Mouse (Mus musculus): Measurements from ENCODE around the gene Tbc1d17. TPM values are rescaled to one million over a fixed set of nuclear protein-coding genes. Genes with fewer than 3 reads are reported as not detected.
"Not testable (repeated sequence)": the region's sequence is repeated elsewhere in the genome, so short reads cannot be mapped to it uniquely, and the experiment has no call there.

Gene Tbc1d17
- 10 to 100 TPM; 42.4 to 53.4 TPM for total RNA-seq (2021)
- long read RNA-seq, experiment 1, full-length matches to known transcripts: 37 of 50 reads
- long read RNA-seq, experiment 1, partial matches to known transcripts: 6 of 50 reads
- long read RNA-seq, experiment 1, other reads (novel, unspliced or antisense): 7 of 50 reads
- long read RNA-seq, experiment 2, full-length matches to known transcripts: 41 of 66 reads
- long read RNA-seq, experiment 2, partial matches to known transcripts: 11 of 66 reads
- long read RNA-seq, experiment 2, other reads (novel, unspliced or antisense): 14 of 66 reads

GRCm38 (mm10) chr7:44848561-44849415 lies at the start of gene Tbc1d17, which contains the start of gene Akt1s1:
Tbc1d17 (minus strand) TSS chr7:44849079.
Akt1s1 (plus strand) TSS chr7:44848991.
- intact Hi-C loops (cut with DNase I): no loop called here
- peak; percentile 99 for DNase-seq

GRCm38 (mm10) chr7:44898607-44899006 lies 49.7 kb upstream of the Tbc1d17 start:
- DNase-seq: no peak
- intact Hi-C loops (cut with DNase I): no loop called here

GRCm38 (mm10) chr7:44896499-44896898 lies 47.6 kb upstream of the Tbc1d17 start:
- no peak for DNase-seq
- intact Hi-C loops (cut with DNase I): no loop called here

GRCm38 (mm10) chr7:44895593-44896434 lies 46.9 kb upstream of the Tbc1d17 start, which contains the start of gene Fuz:
Fuz (plus strand) TSS chr7:44896079.
- intact Hi-C loops (cut with DNase I): no loop called here

GRCm38 (mm10) chr7:44895206-44895592 lies 46.3 kb upstream of the Tbc1d17 start:
- intact Hi-C loops (cut with DNase I): no loop called here
- DNase-seq: no peak

More at GRCm38 (mm10) chr7:44895593-44896434, 46.9 kb upstream of the Tbc1d17 start, which contains the start of gene Fuz:
- DNase-seq: peak; percentile 86 to 88

- intact Hi-C loops (cut with DNase I): no loop called here
- no peak for DNase-seq
These were observed 45.3 kb upstream of the Tbc1d17 start for GRCm38 (mm10) chr7:44894175-44894574.

GRCm38 (mm10) chr7:44893197-44893596 lies 44.3 kb upstream of the Tbc1d17 start:
- DNase-seq: no peak
- intact Hi-C loops (cut with DNase I): no loop called here

- intact Hi-C loops (cut with DNase I): no loop called here
- peak; percentile 84 to 91 for DNase-seq
These were observed 43.5 kb upstream of the Tbc1d17 start, which contains the start of gene Med25 for GRCm38 (mm10) chr7:44892276-44892921. Med25 (minus strand) TSS chr7:44892712.

- intact Hi-C loops (cut with DNase I): no loop called here
- DNase-seq: no peak
These were observed 42.7 kb upstream of the Tbc1d17 start for GRCm38 (mm10) chr7:44891611-44892010.

GRCm38 (mm10) chr7:44890737-44891136 lies 41.9 kb upstream of the Tbc1d17 start:
- intact Hi-C loops (cut with DNase I): no loop called here
- no peak for DNase-seq

GRCm38 (mm10) chr7:44890180-44890579 lies 41.3 kb upstream of the Tbc1d17 start:
- intact Hi-C loops (cut with DNase I): no loop called here
- DNase-seq: no peak

- intact Hi-C loops (cut with DNase I): no loop called here
- DNase-seq: no peak
These were observed 39.6 kb upstream of the Tbc1d17 start for GRCm38 (mm10) chr7:44888256-44889105.

GRCm38 (mm10) chr7:44886964-44887363 lies 38.1 kb upstream of the Tbc1d17 start:
- DNase-seq: no peak
- intact Hi-C loops (cut with DNase I): no loop called here

- intact Hi-C loops (cut with DNase I): no loop called here
- no peak for DNase-seq
These were observed 35.8 kb upstream of the Tbc1d17 start for GRCm38 (mm10) chr7:44884637-44885036.

- DNase-seq: no peak
- intact Hi-C loops (cut with DNase I): no loop called here
These were observed 34.2 kb upstream of the Tbc1d17 start for GRCm38 (mm10) chr7:44883036-44883435.

GRCm38 (mm10) chr7:44877833-44878232 lies 29.0 kb upstream of the Tbc1d17 start:
- intact Hi-C loops (cut with DNase I): no loop called here
- DNase-seq: no peak

- intact Hi-C loops (cut with DNase I); DNase-seq: not testable (repeated sequence)
These were observed 22.9 kb upstream of the Tbc1d17 start for GRCm38 (mm10) chr7:44871774-44872173.

- intact Hi-C loops (cut with DNase I): no loop called here
- DNase-seq: no peak
These were observed 22.3 kb upstream of the Tbc1d17 start for GRCm38 (mm10) chr7:44871181-44871580.

GRCm38 (mm10) chr7:44870614-44871013 lies 21.7 kb upstream of the Tbc1d17 start:
- intact Hi-C loops (cut with DNase I): no loop called here

More at GRCm38 (mm10) chr7:44870614-44871013, 21.7 kb upstream of the Tbc1d17 start:
- DNase-seq: no peak

All from gastrocnemius, postnatal 36 days (tissue).